Comparison of ENCODE assay signal across 8 mouse cellular contexts in the genomic region with DNA sequence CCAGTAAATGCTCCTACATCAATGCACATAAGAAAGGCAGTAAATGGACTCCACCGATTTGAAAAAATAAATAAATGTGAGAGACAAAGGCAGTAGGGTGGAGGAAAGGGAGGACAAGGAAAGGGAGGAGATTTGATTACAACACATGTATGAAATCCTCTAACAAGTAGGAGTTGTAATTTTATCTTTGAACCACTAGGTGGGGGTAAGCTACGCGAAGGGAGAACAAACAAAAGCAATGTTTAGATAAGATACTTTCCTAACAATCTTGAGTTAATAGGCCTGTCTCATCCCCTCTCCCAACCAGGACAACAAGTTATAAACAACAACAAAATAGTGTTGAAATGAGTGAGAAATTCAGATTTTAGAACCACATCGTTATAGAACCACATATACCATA. TPM values are rescaled to one million over a fixed set of nuclear protein-coding genes. Genes with fewer than 3 reads are reported as not detected.
DNase-seq lines count a peak whose midpoint lies in the region; ATAC-seq lines count a peak whose summit lies in the region.

No protein-coding gene starts in this region.

- H3K9ac ChIP-seq in neural tube, embryonic 12.5 days: no peak overlapping the region
- no peak overlapping the region for H3K9ac ChIP-seq in forebrain, embryonic 14.5 days (ENCODE audit: low read length)

- 11% methylated on average over 4 of the region's 4 CpGs for WGBS in neural tube, embryonic 12.5 days
- WGBS in forebrain, embryonic 14.5 days: 17% methylated on average over 4 of the region's 4 CpGs

- no peaks in the 10 kb centered on the region for H3K27me3 ChIP-seq in neural tube, embryonic 12.5 days (replicated peaks)
- no peaks in the 10 kb centered on the region for H3K27me3 ChIP-seq in forebrain, embryonic 14.5 days (replicated peaks; ENCODE audit: control insufficient read depth, insufficient read depth, low read length)

- DNase-seq in heart, adult 11 months: peak; percentile 6
- no peak for DNase-seq in heart, postnatal 4 days
- no peak for DNase-seq in neural tube, embryonic 10.5 days (ENCODE audit: extremely low spot score, low spot score)
- peak; percentile 78 for DNase-seq in forebrain, embryonic 14.5 days (ENCODE audit: low spot score)
- DNase-seq in telencephalon, adult 2 months (ENCODE audit: low read depth, low spot score): peak; percentile 41
- no peak for DNase-seq in urinary bladder, postnatal 14 days (ENCODE audit: low spot score)
- DNase-seq in gastrocnemius, adult 8-10 months (ENCODE audit: low spot score in 2 of 2): no peak

- no peak overlapping the region for H3K4me2 ChIP-seq in neural tube, embryonic 12.5 days (replicated peaks)
- no peak overlapping the region for H3K4me2 ChIP-seq in forebrain, embryonic 14.5 days (ENCODE audit: low read length)

- H3K4me3 ChIP-seq in neural tube, embryonic 12.5 days: no peak overlapping the region
- no peak overlapping the region for H3K4me3 ChIP-seq in forebrain, embryonic 14.5 days (ENCODE audit: low read depth, low read length)

- no peaks in the 10 kb centered on the region for H3K36me3 ChIP-seq in neural tube, embryonic 12.5 days
- H3K36me3 ChIP-seq in forebrain, embryonic 14.5 days (ENCODE audit: control insufficient read depth, insufficient read depth, low read length): no peaks in the 10 kb centered on the region

- H3K27ac ChIP-seq in neural tube, embryonic 12.5 days: no peak overlapping the region
- H3K27ac ChIP-seq in forebrain, embryonic 14.5 days (ENCODE audit: low read depth, low read length): no peak overlapping the region

- no peaks in the 10 kb centered on the region for H3K9me3 ChIP-seq in neural tube, embryonic 12.5 days
- no peaks in the 10 kb centered on the region for H3K9me3 ChIP-seq in forebrain, embryonic 14.5 days (replicated peaks; ENCODE audit: control insufficient read depth, low read length)

- ATAC-seq in neural tube, embryonic 12.5 days (ENCODE audit: low FRiP score, low read depth): peak; percentile 58
- ATAC-seq in forebrain, embryonic 14.5 days: peak; percentile 62

- H3K4me1 ChIP-seq in neural tube, embryonic 12.5 days: no peaks in the 10 kb centered on the region
- no peaks in the 10 kb centered on the region for H3K4me1 ChIP-seq in forebrain, embryonic 14.5 days (ENCODE audit: control insufficient read depth, insufficient read depth, low read length)

RNA-seq across cellular contexts. Expression of gene Soga3, which starts 36.7 kb away (rescaled TPM):
- total RNA-seq in heart, postnatal 4 days (2021): under 1 TPM in 1 of 2 experiments, not detected in 1; 0.25 TPM
- polyA plus RNA-seq in neural tube, embryonic 12.5 days (2016; fragmentation: Nextera tagmentation; extraction: Ambion mirVana): 79.9 and 80.6 TPM in 2 replicates
- polyA plus RNA-seq in forebrain, embryonic 14.5 days (2014; fragmentation: Nextera tagmentation; extraction: Ambion mirVana): 47.0 and 74.8 TPM in 2 replicates
- total RNA-seq in gastrocnemius, adult 8-10 months (2022): not detected

Comparison
In these comparisons a context has a peak if more than half of its experiments do, and no peak if none do; other contexts are left out.
1. DNase-seq: peak in heart, adult 11 months (single experiment), forebrain, embryonic 14.5 days (single experiment) and telencephalon, adult 2 months (single experiment); none in heart, postnatal 4 days (single experiment), neural tube, embryonic 10.5 days (single experiment), urinary bladder, postnatal 14 days (single experiment) and gastrocnemius, adult 8-10 months (0 of 2).